Mouse (Mus musculus) MEL (cell line): Measurements from ENCODE around the gene Cemip. TPM values are rescaled to one million over a fixed set of nuclear protein-coding genes. Genes with fewer than 3 reads are reported as not detected.

Experiments
- DNase-seq: peaks from one replicate; pipeline ENCODE4 v3.0.0; 2011; ENCODE audit warnings: low read depth, low spot score
- H3K27ac ChIP-seq: 2 replicates; pipeline ENCODE4 v1.5.1; 2012; ENCODE audit warnings: low read depth, mild to moderate bottlenecking, control low read depth, low read length, moderate library complexity; ENCODE audit not compliant: control insufficient read depth
- H3K27me3 ChIP-seq, 2 experiments: fragments of 150-350 bp in 1 of 2; sonication (generic) in 1 of 2; 2 replicates each; pipeline ENCODE4 v1.6.1; 2012; ENCODE audit warnings: low read length in 2 of 2, mild to moderate bottlenecking in 2 of 2, improper control_type of control experiment in 1 of 2, moderate library complexity in 1 of 2; ENCODE audit not compliant: insufficient read depth in 2 of 2, control insufficient read depth in 1 of 2
- H3K36me3 ChIP-seq, 2 experiments: 2 replicates each; pipeline ENCODE4 v1.6.1; 2012 to 2014; ENCODE audit warnings: low read length in 2 of 2, improper control_type of control experiment in 1 of 2, inconsistent platforms in 1 of 2, mild to moderate bottlenecking in 1 of 2; ENCODE audit not compliant: insufficient read depth in 2 of 2, control insufficient read depth in 1 of 2
- H3K4me1 ChIP-seq, 2 experiments: fragments of 150-350 bp in 1 of 2; sonication (generic) in 1 of 2; 2 replicates each; pipeline ENCODE4 v1.6.1; 2012; ENCODE audit warnings: low read length in 2 of 2, improper control_type of control experiment in 1 of 2, mild to moderate bottlenecking in 1 of 2; ENCODE audit not compliant: insufficient read depth in 2 of 2, control insufficient read depth in 1 of 2
- H3K4me3 ChIP-seq, 2 experiments: fragments of 150-350 bp in 1 of 2; sonication (generic) in 1 of 2; 2 replicates each; pipeline ENCODE4 v1.5.1; 2012; ENCODE audit warnings: low read depth in 2 of 2, low read length in 2 of 2, mild to moderate bottlenecking in 2 of 2, moderate library complexity in 2 of 2, control low read depth in 1 of 2, improper control_type of control experiment in 1 of 2; ENCODE audit not compliant: control insufficient read depth in 1 of 2, insufficient read depth in 1 of 2
- H3K79me2 ChIP-seq: 2 replicates; pipeline ENCODE4 v1.6.1; 2012; ENCODE audit warnings: mild to moderate bottlenecking, low read length, moderate library complexity; ENCODE audit not compliant: control insufficient read depth, poor library complexity, insufficient read depth
- H3K9ac ChIP-seq: 2 replicates; pipeline ENCODE4 v1.6.1; 2012; ENCODE audit warnings: low read depth, mild to moderate bottlenecking, control low read depth, low read length, moderate library complexity; ENCODE audit not compliant: control insufficient read depth, poor library complexity, severe bottlenecking
- H3K9me3 ChIP-seq: fragments of 150-350 bp; sonication (generic); replicated peaks from 2 replicates; pipeline ENCODE4 v1.6.1; 2012; ENCODE audit warnings: mild to moderate bottlenecking, low read length, improper control_type of control experiment, moderate library complexity; ENCODE audit not compliant: insufficient read depth
- BHLHE40 ChIP-seq: IDR thresholded peaks from 2 replicates; pipeline ENCODE4 v1.6.1; 2012; ENCODE audit warnings: low read depth, mild to moderate bottlenecking, inconsistent platforms, low read length, improper control_type of control experiment, borderline replicate concordance
- CHD2 ChIP-seq: IDR thresholded peaks from 2 replicates; pipeline ENCODE4 v1.6.1; 2011; ENCODE audit warnings: low read length, improper control_type of control experiment
- ETS1 ChIP-seq: IDR thresholded peaks from 2 replicates; pipeline ENCODE4 v1.6.1; 2012; ENCODE audit warnings: low read depth, mild to moderate bottlenecking, inconsistent platforms, low read length, improper control_type of control experiment, moderate library complexity
- GATA1 ChIP-seq: IDR thresholded peaks from 2 replicates; pipeline ENCODE4 v1.6.1; 2011; ENCODE audit warnings: low read depth, low read length, improper control_type of control experiment
- HCFC1 ChIP-seq: IDR thresholded peaks from 2 replicates; pipeline ENCODE4 v1.6.1; 2012; ENCODE audit warnings: low read depth, mild to moderate bottlenecking, inconsistent platforms, low read length, improper control_type of control experiment, moderate library complexity
- JUND ChIP-seq: IDR thresholded peaks from 2 replicates; pipeline ENCODE4 v1.6.1; 2011; ENCODE audit warnings: low read depth, mild to moderate bottlenecking, improper control_type of control experiment, low read length
- KAT2A ChIP-seq: conservative IDR thresholded peaks from 2 replicates; pipeline ENCODE4 v1.6.1; 2012; ENCODE audit warnings: low read depth, low read length, improper control_type of control experiment, inconsistent platforms
- MAFK ChIP-seq: IDR thresholded peaks from 2 replicates; pipeline ENCODE4 v1.6.1; 2011; ENCODE audit warnings: low read depth, mild to moderate bottlenecking, low read length, improper control_type of control experiment, borderline replicate concordance
- MAX ChIP-seq: IDR thresholded peaks from 2 replicates; pipeline ENCODE4 v1.6.1; 2011; ENCODE audit warnings: low read length, improper control_type of control experiment
- MAZ ChIP-seq: IDR thresholded peaks from 2 replicates; pipeline ENCODE4 v1.6.1; 2012; ENCODE audit warnings: low read depth, mild to moderate bottlenecking, inconsistent platforms, low read length, improper control_type of control experiment
- MEF2A ChIP-seq: IDR thresholded peaks from 2 replicates; pipeline ENCODE4 v1.6.1; 2014; ENCODE audit warnings: low read depth, mild to moderate bottlenecking, inconsistent platforms, low read length, improper control_type of control experiment; ENCODE audit not compliant: poor library complexity, insufficient replicate concordance, severe bottlenecking; ENCODE audit errors: extremely low read depth
- MYB ChIP-seq: IDR thresholded peaks from 2 replicates; pipeline ENCODE4 v1.6.1; 2011; ENCODE audit warnings: mild to moderate bottlenecking, low read depth, low read length, improper control_type of control experiment
- NELFE ChIP-seq: IDR thresholded peaks from 2 replicates; pipeline ENCODE4 v1.6.1; 2011; ENCODE audit warnings: low read depth, low read length, improper control_type of control experiment
- POLR2AphosphoS2 ChIP-seq: IDR thresholded peaks from 2 replicates; pipeline ENCODE4 v1.6.1; 2011; ENCODE audit warnings: low read length, improper control_type of control experiment
- POLR2AphosphoS5 ChIP-seq: IDR thresholded peaks from 2 replicates; pipeline ENCODE4 v1.6.1; 2012; ENCODE audit warnings: low read depth, borderline replicate concordance, mild to moderate bottlenecking, inconsistent platforms, low read length, moderate library complexity, mixed read lengths
- SIN3A ChIP-seq: IDR thresholded peaks from 2 replicates; pipeline ENCODE4 v1.6.1; 2012; ENCODE audit warnings: low read length, improper control_type of control experiment, inconsistent platforms
- TAL1 ChIP-seq: IDR thresholded peaks from 2 replicates; pipeline ENCODE4 v1.6.1; 2012; ENCODE audit warnings: mild to moderate bottlenecking, inconsistent platforms, low read length, moderate library complexity, mixed read lengths
- TCF12 ChIP-seq: IDR thresholded peaks from 2 replicates; pipeline ENCODE4 v1.6.1; 2014; ENCODE audit warnings: low read depth, mild to moderate bottlenecking, inconsistent platforms, low read length, improper control_type of control experiment, moderate library complexity
- UBTF ChIP-seq: IDR thresholded peaks from 2 replicates; pipeline ENCODE4 v1.6.1; 2012; ENCODE audit warnings: low read depth, mild to moderate bottlenecking, inconsistent platforms, low read length, improper control_type of control experiment, moderate library complexity, borderline replicate concordance; ENCODE audit not compliant: insufficient read depth
- USF1 ChIP-seq: IDR thresholded peaks from 2 replicates; pipeline ENCODE4 v1.6.1; 2014; ENCODE audit warnings: low read depth, mild to moderate bottlenecking, inconsistent platforms, low read length, improper control_type of control experiment, moderate library complexity
- ZKSCAN1 ChIP-seq: IDR thresholded peaks from 2 replicates; pipeline ENCODE4 v1.6.1; 2012; ENCODE audit warnings: low read depth, mild to moderate bottlenecking, inconsistent platforms, low read length, improper control_type of control experiment, moderate library complexity
- ZMIZ1 ChIP-seq: IDR thresholded peaks from 2 replicates; pipeline ENCODE4 v1.6.1; 2012; ENCODE audit warnings: low read depth, mild to moderate bottlenecking, inconsistent platforms, low read length, improper control_type of control experiment, moderate library complexity
- polyA plus RNA-seq, 2 experiments: library from polyadenylated mRNA; stranded (reverse) in 1 of 2; unstranded in 1 of 2; fragments of >175 nt in 1 of 2; fragments of >200 nt in 1 of 2; gene quantifications; 2 replicates each; pipeline versions ENCODE4 v1.2.1 to v1.2.4; 2012; ENCODE audit warnings: low replicate concordance in 2 of 2, low read depth in 1 of 2; ENCODE audit not compliant: insufficient read length in 2 of 2, insufficient read depth in 1 of 2, missing spikeins in 1 of 2
- total RNA-seq: library from RNA; depleted of rRNA; stranded (reverse); fragments of 300-350 nt; gene quantifications from 2 replicates; pipeline ENCODE4 v1.2.3, GENCODE M21; 2012

Gene Cemip
- total and polyA plus RNA-seq, 3 experiments: not detected

DNA sequence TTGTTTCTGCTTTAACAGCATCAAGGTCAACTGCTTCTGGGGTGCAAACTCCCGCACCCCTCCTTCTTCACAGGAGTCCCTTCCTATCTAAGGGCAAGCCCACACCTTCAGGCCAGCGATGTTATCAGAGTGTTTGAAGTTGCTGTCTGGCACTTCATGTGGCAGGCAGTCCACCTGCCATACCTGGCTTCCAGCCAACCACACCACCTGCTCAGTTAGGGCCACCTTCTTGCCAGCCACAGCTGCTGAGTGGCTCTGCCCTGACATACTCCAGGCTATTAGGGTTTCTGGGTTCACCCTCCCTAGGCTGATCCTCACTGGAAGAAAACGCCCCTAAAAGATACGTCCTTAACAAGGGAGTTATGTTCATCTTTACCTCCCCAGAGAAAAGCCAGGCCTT, 60.2 kb downstream of the Cemip start:
- no peak overlapping the region for H3K4me3 ChIP-seq
- no peaks in the 10 kb centered on the region for H3K36me3 ChIP-seq
- H3K27me3 ChIP-seq: no peaks in the 10 kb centered on the region
- no peak overlapping the region for H3K9ac ChIP-seq
- no peaks in the 10 kb centered on the region for H3K4me1 ChIP-seq
- H3K9me3 ChIP-seq: no peaks in the 10 kb centered on the region
- H3K79me2 ChIP-seq: no peaks in the 10 kb centered on the region
- no peak for DNase-seq
- TF ChIP-seq MAZ: no peak
- no peak for TF ChIP-seq MEF2A
- no peak for TF ChIP-seq KAT2A
- no peak for TF ChIP-seq MAFK
- TF ChIP-seq UBTF: no peak
- TF ChIP-seq POLR2AphosphoS5: no peak
- no peak for TF ChIP-seq MAX
- TF ChIP-seq TCF12: no peak
- no peak for TF ChIP-seq SIN3A
- TF ChIP-seq JUND: no peak
- TF ChIP-seq HCFC1: no peak
- TF ChIP-seq NELFE: no peak
- no peak for TF ChIP-seq POLR2AphosphoS2
- TF ChIP-seq ZKSCAN1: no peak
- no peak for TF ChIP-seq ETS1
- TF ChIP-seq MYB: no peak
- H3K27ac ChIP-seq: no peak overlapping the region

DNA sequence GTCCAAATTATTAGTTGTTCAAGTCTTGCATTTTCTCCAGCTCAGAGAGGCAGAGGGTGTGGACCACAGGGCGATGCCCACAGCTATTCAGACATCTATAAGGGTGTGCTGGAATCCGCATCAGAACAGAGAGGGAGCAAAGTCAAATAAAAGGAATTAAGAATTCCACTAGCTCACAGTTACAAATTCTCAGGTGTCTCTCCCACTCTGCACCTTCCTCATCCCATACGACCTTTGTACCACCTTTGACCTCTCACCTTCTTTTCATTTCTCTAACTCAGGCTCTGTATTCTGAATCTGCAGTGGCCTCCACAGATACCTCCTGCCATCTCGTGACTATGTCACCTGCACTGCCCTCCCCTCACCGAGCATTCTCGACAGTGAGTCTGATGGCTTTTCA, 62.8 kb downstream of the Cemip start:
- H3K27ac ChIP-seq: no peak overlapping the region
- TF ChIP-seq USF1: no peak
- TF ChIP-seq BHLHE40: no peak
- no peak for TF ChIP-seq GATA1
- TF ChIP-seq ZMIZ1: no peak
- no peak for TF ChIP-seq MAZ
- TF ChIP-seq TCF12: no peak
- no peak for TF ChIP-seq TAL1
- no peak for TF ChIP-seq CHD2
- TF ChIP-seq, all 39 proteins: peak for 0
- Histone ChIP-seq H3K9ac (no peak overlapping the region), H3K27me3 (no peaks in the 10 kb centered on the region), H3K4me3 (no peak overlapping the region), H3K9me3 (no peaks in the 10 kb centered on the region), H3K4me1 (no peaks in the 10 kb centered on the region), H3K36me3 (no peaks in the 10 kb centered on the region), H3K79me2 (no peaks in the 10 kb centered on the region)
- DNase-seq: no peak
